Mouse (Mus musculus) ES-CJ7 (cell line): Measurements from ENCODE around the gene Mecom.
"Not testable (repeated sequence)": the region's sequence is repeated elsewhere in the genome, so short reads cannot be mapped to it uniquely, and the experiment has no call there.

Source experiments
- DNase-seq: peaks from one replicate; pipeline ENCODE4 v3.0.0; 2011; ENCODE audit warnings: low read depth, low spot score

Mecom gene

DNA sequence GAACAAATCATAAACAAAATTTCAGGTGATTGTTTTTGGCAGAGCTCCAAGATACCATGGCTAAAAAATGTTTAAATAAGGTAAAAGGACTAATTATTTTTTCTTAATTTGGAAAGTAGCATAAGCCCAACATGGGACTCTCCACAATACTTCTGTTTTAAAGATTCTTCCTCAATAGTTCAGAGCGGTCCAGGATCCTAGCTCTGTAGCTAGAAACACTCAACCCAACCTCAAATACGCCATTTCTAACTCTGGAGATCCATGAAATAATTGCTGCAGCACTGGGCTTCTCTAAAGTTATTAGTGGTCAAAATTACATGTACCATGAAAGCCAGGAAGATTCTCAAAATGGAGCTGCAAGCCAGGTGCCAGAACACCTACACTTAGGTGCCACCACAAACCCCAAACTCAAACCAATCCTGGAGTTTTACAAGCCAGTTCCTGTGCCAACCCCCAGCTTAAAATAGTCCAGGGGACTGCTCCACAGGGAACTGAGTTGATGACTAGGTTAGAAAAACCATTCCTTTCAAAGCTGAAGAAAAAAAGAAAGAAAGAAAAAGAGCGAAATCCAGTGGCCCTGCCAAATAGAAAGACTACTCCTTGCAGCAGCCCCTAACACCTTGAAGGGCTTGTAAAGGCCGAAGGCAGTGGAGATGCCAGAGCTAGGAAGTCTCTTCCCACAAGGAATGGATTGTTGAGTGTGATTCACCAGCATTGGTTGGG lies 102.4 kb downstream of the Mecom start:
- DNase-seq = no peak

DNA sequence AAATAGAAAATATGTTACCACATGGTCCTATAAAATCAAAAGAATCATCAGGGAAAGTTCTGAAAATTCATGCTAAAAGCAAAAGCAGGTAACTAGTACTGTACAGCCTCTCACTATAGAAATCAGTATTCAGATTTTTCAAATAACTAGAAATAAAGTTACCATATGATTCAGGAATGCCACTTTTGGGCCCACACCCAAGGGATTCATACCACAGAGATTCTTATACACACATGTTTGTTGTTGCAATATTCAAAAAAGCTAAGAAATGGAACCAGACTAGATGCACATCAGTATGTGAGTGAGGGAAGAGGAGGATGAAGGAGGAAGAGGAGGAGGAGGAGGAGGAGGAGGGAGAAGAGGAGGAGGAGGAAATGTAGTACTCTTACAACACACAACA lies 106.2 kb downstream of the Mecom start:
- no peak for DNase-seq

DNA sequence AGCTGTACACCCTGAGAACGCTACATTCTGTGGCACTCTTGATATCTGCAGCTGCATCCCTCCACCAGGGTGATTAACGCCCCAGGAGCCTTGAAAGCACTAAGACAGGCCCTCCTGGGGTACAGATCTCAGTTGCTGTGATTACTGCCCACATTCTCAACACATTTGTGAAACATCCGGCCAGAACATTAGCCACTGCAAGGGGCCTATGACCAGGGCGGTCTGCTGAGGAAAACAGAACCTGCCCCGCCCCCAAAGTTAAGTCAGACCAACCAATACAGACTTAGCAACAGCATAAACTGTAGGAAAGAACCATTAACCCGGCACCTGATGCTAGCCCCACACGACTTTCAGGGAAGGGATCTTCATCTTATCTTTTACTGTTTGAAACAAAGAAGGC lies 109.8 kb downstream of the Mecom start:
- no peak for DNase-seq

DNA sequence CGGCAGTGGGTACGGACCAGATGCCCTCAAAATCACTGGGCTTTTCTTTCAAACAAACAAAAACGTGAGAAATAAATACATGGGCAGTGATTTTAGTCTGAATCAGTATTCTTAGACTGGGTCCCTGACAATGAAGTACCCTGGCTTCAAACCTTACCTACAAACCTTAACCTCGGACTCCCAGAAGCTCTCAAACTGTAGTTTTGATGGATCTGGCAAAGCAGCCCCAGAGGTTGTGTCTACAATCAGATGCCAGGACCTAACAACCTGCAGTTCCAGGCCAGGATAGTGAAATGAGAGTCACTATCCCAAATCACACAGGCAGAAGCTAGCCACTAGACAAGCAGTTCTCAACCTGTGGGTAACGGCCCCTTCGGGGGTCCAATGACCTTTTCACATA lies 111.2 kb downstream of the Mecom start:
- DNase-seq = no peak

DNA sequence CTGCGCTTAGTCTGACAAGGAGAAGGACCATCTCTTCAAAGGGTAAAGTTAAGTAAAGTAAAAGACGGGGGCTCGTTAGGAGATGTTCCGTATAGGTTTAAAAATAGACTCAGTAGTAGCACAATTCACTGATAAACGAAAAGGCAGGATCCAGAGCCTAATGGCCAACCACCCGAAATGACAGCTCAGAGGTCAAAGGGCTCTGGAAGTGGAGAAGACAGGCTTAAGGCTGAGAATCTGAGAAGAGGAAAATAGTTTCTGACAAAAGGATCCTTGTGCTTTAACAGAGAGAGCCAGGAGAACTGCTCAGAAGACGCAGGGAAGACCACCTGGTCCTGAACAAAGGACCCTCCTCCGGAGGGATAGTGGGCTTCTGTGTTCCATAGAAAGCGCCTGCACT lies 111.7 kb downstream of the Mecom start:
- DNase-seq = no peak

DNA sequence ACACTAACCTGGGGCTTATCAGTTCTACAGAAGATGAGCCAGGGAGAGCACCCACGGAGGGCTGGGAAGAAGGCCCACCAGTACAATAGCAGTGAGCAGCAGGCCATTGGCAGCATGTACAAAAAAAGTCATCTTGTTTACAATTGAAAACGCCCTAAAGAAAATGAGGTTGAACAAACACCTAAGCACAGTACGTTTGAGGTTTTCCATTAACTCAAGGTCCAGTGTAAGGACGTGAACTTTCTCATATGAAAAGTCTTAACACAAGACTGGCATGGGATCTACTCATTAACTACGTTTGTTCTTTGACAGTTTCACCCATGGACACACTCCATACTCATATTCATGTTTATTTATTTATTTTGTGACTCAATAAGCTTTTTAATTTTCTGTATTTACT lies 118.9 kb downstream of the Mecom start:
- DNase-seq = no peak

DNA sequence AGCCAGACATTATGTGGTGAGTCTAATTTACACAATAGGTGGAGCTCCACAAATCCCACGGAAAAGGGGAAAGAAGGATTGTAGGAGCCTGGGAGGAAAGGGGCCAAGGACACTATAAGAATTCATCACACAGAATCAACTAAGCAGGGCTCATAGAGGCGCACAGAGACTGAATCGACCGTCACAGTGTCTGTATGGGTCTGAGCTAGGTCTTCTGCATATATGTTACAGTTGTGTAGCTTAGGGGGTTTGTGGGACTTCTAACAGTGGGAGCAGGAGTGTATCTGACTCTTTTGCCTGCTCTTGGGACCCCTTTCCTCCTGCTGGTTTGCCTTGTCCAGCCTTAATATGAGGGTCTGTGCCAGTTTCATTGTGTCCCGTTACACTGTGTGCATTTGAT lies 123.8 kb downstream of the Mecom start:
- DNase-seq = no peak

DNA sequence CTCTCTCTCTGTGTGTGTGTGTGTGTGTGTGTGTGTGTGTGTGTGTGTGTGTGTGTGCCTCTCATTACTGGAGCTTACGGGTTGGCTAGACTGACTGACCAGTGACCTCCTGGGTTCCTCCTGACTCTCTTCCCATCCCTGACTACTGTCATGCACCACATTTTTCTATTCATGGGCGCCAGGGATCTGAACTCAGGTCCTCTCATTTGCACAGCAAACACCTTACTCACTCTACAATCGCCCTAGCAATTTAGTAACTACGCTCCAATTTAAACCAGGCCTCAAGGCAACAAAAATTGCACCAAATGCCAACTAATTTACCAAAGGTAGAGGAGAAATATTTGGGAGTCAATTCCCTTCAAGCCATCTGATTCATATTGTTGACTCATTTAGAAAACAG lies 125.9 kb downstream of the Mecom start:
- not testable (repeated sequence) for DNase-seq

DNA sequence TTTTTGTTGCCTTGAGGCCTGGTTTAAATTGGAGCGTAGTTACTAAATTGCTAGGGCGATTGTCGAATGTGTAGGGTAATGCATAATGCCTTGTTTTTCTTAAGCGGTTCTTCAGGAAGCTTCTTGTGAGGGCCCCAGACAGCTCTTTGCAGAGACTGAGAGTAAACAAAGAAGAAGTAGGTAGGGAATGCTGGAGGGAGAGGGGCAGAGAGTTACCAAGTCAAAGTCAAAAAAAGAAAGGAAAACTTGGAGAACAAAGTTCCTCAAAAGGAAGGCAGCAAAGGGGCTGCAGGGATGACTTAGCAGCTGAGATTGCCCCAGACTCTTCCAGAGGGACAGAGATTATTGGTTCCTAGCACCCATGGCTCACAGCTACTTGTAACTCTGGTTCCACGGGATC lies 126.9 kb downstream of the Mecom start:
- no peak for DNase-seq

DNA sequence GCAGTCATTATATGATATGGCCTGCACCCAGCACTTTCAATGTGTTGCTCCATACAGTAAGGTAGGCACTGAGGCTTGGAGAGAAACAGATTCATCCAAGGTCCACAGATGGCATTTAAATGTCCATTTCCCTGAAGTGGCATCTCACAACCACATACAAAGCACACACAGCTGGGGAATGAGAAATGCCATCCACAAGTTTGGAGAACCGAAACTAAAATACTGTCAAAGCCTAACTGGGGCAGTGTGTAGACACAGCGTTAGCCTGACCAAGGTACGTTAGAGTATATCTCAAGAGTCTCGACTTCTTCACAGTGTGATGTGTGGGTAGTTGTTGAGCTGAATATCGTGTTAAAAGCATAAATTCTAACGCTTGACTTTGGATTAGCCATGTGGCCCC lies 133.6 kb downstream of the Mecom start:
- DNase-seq = no peak

DNA sequence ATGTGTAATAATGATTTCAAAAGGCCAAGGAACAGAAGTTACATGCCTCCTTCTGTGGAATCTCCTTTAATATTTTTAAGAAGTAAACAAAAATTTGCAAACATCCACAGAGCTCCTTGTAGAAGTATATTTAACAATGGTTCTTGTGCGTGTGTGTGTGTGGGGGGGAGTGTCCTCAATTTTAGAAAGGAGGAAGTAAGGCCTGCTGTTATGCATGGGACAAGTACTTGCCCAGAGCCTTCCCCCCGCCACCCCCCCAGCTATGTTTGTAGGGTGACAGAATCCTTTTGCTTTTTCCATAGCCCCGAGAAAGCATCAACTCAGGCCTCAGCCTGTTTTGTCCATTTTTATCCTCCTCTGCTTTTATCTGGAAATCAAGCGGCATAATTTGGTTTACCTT lies 137.0 kb downstream of the Mecom start:
- no peak for DNase-seq

DNA sequence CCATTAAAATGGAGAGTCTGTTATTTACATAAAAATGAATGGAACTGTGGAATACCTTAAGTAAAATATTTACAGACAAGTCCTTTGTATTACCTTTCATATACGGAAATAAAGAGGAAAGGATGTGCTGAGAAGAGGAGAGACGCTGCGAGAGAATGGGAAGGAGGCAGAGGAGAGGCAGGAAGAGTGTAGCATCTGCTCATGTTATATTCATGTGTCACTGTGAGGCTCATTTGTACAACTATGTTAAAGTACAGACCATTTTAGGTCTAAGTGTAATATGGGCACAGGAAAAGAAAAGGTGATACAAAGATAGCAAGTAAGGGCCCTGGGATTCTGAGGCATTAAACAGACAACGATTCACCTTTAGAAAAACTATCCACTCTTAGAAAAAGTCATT lies 143.0 kb downstream of the Mecom start:
- no peak for DNase-seq

DNA sequence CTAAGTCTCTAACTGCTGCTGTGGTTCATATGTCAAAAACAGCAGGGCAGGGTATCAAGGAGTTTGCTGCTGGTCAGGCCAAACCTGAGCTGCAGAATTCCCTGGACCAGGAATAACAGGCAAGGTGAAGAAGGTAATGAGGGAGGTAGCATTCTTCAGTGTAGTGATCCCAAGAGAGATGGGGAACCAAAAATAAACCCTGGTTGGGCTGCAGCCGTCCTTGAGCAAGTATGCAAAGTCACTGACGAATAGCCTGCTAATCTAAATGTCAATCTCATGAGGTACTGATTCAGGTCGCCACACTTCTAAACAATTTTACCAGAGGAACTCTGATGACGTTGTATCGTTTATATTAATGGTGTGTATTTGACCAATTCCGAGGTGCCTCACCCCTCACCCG lies 148.9 kb downstream of the Mecom start:
- no peak for DNase-seq

DNA sequence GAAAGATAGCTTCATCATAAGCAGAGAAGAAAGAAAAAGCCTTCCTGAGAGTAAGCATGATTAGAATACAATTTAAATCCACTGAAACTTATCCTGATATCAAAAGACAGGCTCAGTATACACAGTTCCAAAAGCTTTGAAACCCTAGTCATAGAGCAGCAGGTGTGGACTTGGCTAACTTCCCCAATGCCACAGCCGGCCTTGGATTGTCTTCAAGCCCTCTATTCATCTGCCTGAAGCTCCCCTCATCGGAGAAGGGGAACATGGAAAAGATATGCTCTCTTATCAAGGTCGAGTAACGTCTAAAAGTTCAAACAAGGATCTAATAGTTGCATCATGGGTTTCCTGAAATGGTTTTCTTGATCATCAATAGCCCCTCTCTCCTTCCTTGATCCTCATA lies 152.9 kb downstream of the Mecom start:
- DNase-seq = no peak

DNA sequence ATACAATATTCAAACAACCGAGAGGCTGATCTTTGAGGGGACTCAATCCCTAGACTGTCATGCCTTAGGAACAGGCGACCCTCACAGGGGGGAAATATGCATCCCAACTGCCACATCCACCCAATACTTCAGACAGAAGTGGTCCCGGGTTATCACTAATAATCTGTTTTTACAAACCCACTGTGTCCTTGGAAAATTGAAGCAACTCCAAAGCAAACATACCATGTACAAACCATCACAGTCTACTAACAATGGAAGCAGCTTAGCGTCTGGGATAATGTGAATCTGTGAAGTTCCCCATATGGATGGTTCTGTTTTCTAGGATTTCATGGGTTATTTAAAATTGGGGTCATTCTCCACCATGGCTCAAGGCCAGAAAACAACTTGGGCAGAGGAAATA lies 155.1 kb downstream of the Mecom start:
- DNase-seq = no peak

DNA sequence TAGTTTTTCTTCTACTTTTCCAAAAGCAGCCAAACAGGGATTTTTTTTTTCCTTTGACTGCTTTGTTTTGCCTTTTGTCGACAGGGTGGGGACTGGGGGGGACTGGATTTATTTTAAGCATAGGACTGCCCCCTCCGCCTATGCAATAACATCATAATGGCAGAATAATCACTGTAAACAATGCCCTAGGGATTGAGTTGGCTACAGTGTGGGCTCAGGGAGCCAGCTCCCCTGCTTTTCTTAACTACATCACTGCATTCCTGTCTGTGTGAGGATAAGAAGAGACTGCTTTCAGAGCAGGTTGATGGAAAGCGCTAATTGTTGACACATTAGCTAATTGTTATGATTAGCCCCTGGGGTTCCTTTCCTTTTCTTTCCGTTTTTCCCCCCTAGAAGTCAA lies 155.6 kb downstream of the Mecom start:
- no peak for DNase-seq

DNA sequence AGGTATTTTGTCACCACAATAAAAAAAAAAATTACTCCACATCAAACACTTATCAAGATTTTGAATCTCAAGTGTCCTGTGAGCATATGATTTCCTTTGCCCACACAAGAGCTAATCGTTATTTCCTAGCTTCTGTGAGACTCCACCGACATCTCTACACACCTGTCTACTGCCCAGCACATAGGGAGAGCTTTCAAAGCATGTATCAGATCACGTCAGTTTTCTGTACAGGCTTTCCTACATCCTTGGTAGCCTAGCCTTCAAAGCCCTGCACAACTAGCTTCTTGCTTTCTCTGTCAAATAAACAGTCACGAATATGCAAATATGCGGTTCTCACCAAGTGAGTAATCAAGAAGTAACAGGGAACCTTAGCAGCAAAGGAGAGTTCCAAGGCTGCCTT lies 157.5 kb downstream of the Mecom start:
- no peak for DNase-seq

DNA sequence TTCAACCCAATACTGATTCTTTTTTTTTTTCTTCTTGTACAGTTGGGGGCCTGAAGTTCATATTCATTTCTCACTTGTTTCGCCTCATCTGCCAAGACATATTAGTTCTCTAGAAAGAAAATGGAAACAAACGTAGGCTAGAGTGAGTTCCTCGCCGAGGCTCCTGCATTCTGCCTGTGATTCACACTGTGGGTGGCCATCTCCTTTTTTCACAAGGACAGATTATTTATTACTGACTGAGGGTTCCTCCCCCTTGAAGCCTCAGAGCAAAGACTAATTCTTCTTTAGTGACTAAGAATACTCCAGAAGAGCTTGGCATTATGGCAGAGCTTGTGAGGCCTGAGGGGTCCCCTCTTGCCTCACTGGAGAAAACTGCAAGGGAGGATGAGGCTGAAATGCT lies 167.5 kb downstream of the Mecom start:
- DNase-seq = no peak

DNA sequence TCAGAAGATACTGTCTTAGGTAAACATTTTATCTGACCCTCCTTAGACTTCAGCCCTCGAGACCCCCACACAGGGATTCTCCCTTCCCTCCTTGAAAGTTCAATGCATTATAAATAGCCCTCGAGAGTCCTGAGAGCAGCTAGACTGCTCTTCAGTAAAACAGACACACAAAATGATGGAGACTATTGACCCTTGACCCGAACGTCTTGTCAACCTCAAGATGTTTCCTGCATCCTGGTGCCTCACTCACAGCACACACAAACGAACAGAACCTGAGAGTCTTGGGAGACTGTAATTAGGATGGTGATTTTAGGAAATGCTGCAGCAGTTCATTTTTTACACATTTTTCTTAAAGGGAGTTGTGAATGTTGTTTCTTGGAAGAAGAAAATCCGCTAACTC lies 168.5 kb downstream of the Mecom start:
- DNase-seq = no peak

DNA sequence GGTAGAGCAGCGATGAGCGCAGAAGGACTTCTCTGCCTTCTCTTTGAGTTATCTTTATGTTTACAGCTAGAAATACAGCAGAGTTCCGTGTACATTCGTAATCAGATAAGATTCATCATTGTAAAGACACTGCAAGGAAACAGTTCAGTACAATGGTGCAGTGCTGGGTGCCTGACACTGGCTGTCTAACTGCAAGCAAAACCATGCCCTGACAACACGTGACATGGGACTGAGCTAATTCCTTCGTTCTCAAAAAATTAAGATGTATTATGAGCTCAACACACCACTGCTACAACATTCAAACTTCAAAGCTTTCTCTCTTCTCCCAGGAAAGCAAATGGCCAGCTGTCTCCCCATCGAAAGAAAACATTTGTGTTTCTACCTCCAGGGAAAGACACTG lies 176.3 kb downstream of the Mecom start:
- DNase-seq = no peak

DNA sequence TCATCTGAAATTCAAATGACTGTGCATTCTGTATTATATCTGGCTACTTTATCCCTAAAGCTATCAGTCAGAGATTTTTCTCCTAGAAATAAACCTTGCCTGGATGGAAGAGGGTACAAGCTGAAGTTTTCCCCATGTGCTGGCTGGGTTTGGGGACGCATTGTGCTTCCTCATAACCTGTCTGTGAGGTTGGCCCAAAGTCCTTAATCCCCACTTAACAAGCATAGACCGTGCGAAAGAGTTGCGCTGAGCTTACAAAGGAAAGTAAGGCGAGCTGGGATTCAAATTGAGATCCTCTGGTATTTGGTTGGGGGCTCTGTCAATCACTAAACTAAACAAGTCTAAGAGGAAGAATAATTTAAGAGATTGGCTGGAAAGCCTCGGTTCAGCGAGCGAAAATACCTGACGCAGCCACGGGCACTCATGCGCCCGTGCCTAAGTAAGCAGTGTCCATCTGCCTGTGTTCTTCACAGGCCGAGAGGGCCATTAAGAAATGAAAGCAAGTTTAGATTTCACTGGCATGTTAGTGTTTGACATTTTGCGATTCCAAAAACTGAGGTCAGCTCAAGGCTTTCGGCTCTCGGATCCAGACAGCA lies 176.8 kb downstream of the Mecom start:
- DNase-seq = no peak

DNA sequence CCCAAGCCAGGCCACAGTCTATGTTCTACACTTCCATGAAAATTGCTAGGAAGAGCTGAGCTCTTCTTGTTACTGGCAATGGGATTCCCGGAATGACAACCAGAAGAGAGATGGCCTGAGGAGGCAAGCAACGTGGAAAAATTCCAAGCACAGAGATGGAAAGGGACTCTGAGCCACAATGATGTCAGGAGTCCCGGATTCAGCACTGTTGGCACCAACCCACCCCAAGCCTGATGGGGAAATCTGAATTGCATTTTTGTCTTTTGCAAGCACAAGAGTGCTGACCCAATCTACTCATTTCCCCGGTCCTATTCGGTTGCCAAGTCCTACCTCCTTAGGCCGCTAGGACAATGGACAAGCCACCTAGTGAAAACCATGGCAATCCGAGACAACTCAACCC lies 181.2 kb downstream of the Mecom start:
- no peak for DNase-seq

DNA sequence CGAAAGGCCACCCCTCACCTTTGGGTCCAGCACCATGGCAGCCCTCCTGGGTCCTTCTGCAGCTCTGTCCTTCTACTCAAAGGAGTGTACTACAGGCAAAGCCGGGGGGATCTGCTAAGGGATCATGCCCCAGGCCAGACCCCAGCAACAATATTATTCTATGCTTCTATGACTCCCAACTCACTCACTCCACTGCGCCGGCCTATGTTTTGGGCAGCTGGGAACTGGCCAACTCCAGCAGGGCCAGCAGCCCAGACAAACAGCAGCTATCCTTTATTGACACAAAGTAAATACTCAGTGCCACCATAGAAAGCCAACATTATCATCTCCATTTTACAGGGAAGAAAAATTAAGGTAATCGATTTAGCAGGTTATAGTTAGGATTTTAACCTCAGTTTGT lies 186.6 kb downstream of the Mecom start:
- no peak for DNase-seq
